Mouse (Mus musculus) megakaryocyte, embryonic 14.5 days (primary cell): ENCODE measurements around the gene Usp32.

Source experiments
- FLI1 ChIP-seq: IDR thresholded peaks from 2 replicates; pipeline ENCODE4 v1.6.1; 2012; ENCODE audit warnings: low read length, inconsistent platforms, mixed read lengths
- GATA1 ChIP-seq: IDR thresholded peaks from 3 replicates; pipeline ENCODE4 v1.6.1; 2012; ENCODE audit warnings: mixed read lengths, low read length, inconsistent platforms, borderline replicate concordance

DNA sequence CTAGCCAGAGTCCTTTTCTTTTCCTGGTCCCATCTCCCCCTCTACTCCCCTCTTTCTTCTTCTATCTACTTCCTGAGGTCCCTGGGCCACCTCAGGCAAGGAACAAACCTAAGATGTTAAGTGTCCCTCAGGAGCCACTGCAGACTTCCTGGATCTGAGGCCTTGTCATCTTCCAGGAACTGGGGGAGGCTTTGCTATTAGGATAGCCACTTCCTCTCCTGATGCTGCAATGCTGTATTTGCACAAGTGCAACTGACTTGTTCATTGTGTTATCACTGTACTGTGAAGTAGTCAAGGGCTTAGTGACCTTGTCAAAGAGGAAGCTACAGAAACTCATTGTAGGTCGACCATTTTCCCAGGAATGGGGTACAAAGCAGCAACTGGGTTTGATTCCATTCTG lies 160.6 kb downstream of the Usp32 start:
- TF ChIP-seq FLI1 (no peak), GATA1 (no peak)
